Mouse (Mus musculus): ENCODE measurements around the gene Lsm14b.

Gene Lsm14b

GRCm38 (mm10) chr2:180024401-180025098, at the start of gene Lsm14b:
Gene Lsm14b (plus strand): TSS chr2:180024987.
- DNase-seq: peak; percentile 97

DNA sequence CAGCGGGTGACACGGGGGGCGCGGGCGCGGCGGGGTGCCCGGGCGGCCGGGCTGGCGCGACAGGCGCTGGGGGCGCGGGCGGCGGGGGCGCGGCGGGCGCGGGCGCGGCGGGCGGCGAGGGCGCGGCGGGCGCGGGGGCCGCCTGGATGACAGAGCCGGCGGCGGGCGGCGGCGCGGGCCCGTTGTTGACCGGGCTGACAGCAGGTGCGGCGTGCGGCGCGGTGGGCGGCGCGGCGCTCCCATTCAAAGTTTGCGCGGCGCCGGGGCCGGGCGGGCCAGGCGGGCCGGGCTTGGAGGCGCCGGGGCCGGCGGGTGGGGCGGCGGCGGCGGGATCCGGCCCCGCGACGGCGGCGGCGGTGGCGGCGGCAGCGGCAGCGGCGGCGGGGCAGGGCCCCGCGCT, 48.9 kb upstream of the Lsm14b start:
- DNase-seq: no peak

- no peak for DNase-seq
These were observed 48.5 kb upstream of the Lsm14b start for GRCm38 (mm10) chr2:179976295-179976627.

DNA sequence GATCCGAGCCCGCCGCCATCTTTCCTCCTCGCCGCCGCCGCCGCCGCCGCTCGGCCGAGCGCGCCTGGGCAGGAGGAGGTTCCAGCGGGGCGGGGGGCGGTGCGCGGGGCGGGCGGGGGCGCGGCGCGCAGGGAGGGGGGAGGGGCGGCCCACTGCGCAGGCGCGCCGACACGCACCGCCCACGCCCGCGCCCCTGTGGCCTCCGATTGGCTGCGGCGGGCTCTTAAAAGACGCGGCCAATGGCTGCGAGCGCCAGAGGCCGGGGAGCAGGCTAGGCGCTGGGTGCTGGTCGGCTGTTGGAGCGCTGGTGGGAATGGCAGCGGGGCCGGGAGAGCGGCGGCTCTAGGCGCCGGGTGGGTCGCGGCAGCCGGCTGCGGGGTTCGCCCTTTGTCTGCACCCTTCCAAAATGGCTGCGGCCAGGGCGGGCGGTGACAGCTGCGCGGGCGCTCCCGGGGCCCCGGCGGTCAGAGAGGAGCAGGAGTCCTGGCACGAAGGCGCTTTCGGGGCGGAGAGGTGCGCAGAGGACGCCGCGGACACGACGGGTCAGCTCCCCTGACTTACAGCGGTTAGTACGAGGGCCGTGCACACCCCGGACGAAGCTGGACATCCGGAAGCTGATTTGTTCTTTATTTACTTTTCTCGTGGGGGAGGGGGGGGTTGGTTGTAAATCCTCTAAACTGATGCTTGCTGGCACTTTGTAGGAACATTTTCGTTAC, 48.0 kb upstream of the Lsm14b start, which contains the start of gene Taf4:
TSS of gene Taf4 (minus strand) at position 19 of the 716 bp plus-strand sequence.
- DNase-seq: peak; percentile 80

- DNase-seq: no peak
These were observed 47.3 kb upstream of the Lsm14b start for GRCm38 (mm10) chr2:179977344-179978025.

- DNase-seq: no peak
These were observed 46.5 kb upstream of the Lsm14b start for GRCm38 (mm10) chr2:179978250-179978649.

- DNase-seq: no peak
These were observed 45.0 kb upstream of the Lsm14b start for GRCm38 (mm10) chr2:179979836-179980235.

GRCm38 (mm10) chr2:179980616-179981015, 44.2 kb upstream of the Lsm14b start:
- DNase-seq: no peak

DNA sequence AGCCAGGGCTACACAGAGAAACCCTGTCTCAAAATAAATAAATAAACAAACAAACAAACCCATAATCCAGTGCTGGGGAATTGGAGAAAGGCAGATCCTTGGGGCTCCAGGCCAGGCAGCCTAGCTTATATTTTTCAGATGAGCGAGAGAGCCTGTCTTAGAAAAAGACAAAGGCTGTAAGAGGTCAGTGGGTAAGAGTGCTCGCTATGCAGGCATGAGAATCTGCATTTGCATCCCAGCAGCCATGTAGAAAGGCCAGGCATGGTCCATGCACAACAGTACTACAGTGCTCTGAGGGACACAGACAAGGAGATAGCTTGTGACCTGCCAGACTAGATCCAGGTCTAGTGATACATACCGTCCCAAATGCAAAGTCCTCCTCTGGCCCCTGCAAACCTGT, 42.1 kb upstream of the Lsm14b start:
- DNase-seq: no peak

DNA sequence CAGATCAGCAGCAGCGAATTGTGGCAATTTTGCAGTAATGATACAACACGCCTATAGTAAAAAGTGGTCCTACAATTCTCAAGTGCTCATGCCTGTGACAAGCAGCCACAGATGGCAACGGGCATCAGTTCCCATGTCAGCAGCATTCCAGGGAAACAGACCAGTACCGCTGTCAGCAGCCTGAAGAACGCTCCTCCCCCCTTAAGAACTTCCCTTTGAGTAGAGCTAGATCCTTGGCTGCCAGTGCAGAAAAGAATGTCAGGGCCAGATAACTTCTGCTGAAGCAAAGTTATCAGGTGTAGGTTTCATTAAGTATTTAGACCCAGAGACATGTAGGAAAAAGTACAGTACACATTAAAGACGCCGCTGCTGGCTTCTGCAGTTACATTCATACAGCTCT, 40.0 kb upstream of the Lsm14b start:
- no peak for DNase-seq

DNA sequence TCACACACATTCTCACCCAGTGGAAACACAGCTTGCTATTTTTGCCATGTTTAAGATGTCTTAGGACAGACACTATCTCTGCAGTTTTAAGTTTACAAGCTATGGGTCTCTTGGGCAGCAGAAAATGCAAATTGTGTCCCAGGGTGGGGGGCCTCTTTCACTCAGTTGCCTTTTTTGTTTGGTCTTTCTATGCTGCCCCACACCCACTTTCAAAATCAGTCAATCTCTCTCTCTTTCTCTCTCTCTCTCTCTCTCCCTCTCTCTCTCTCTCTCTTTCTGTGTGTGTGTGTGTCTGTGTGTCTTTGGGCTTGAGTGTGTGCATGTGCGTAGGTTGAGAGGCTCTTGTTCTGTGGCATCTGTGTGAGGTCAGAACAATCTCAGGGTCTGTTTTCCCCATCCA, 39.1 kb upstream of the Lsm14b start:
- DNase-seq: no peak

GRCm38 (mm10) chr2:179986437-179987022, 38.3 kb upstream of the Lsm14b start:
- no peak for DNase-seq

- DNase-seq: no peak
These were observed 35.7 kb upstream of the Lsm14b start for GRCm38 (mm10) chr2:179989098-179989497.

- no peak for DNase-seq
These were observed 31.7 kb upstream of the Lsm14b start for GRCm38 (mm10) chr2:179993071-179993470.

DNA sequence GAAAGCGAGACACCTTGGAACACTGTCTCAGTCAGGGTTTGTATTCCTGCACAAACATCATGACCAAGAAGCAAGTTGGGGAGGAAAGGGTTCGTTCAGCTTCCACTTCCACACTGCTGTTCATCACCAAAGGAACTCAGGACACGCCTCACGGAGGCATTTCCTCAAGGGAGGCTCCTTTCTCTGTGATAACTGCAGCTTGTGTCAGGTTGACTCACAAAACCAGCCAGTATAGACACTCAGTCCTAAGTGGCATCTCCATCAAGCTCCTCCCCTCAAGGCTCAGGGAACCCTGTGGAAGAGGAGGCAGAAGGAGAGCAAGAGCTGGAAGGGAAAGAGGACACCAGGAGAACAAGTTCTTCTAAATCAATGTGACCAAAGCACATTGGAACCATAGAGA, 26.4 kb upstream of the Lsm14b start:
- DNase-seq: no peak

GRCm38 (mm10) chr2:180001635-180002034, 23.2 kb upstream of the Lsm14b start:
- no peak for DNase-seq

- DNase-seq: no peak
These were observed 19.0 kb upstream of the Lsm14b start for GRCm38 (mm10) chr2:180005656-180006351.

DNA sequence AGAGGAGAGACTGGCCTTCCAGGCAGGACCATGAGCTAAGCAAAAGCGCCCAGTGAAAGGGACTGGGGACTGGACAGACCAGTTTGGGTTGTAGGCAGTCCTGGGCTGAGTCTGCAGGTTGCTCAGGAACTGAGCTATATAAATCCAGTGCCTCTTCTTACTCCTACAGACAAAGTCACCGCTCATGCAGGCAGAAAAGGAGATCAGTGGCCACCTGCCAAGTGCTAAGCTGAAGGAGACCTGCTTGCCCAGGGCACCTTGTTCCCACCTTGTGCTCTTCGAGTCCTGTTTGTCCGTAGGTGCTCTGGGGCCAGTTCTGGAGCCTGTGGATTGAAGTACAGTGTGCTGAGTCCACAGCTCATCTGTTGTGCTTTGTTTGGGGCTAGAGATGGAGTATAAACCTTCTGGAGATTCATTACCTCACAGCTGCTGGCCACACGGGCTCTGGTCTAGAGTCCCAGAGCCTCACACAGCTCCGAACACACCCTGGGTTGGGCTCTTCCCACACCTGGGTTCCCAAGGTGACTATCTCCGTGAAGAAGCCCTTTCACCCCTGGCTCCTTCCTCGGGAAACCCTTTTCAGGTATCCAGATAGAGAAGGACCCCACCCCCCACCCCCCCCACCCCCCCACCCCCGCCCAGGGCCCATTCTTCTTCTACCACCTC, 18.3 kb upstream of the Lsm14b start:
- DNase-seq: no peak

DNA sequence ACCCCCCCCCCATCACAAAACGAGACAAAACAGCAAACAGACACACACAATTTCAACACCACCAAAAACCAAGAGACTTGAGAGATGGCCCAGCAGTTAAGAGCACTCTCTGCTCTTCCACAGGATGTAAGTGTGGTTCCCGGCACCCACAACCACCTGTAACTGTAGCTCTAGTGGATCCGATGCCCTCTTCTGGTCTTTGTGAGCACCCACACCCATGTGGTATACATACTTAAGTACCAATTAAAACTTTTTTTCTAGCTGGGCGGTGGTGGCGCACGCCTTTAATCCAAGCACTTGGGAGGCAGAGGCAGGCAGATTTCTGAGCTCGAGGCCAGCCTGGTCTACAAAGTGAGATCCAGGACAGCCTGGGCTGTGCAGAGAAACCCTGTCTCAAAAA, 14.1 kb upstream of the Lsm14b start:
- no peak for DNase-seq

DNA sequence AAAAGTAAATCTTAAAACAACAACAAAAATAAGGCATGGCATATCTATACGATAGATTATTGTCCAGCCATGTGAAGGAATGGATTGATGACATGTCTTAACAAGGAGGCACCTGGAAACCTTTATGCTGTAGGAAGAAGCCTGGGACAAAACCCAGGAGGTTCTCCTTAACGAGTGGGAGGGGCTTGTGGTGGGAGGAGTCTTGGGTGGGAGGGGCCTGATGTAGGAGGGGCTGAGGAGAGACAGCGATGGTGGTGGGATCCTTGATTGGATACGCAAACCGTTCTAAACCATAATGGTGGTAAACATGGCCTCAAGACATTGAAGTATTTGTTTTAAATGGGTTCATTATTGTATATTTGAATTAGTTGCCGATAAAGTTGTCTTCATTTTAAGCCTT, 13.4 kb upstream of the Lsm14b start:
- no peak for DNase-seq

GRCm38 (mm10) chr2:180013686-180014085, 11.1 kb upstream of the Lsm14b start:
- DNase-seq: no peak

GRCm38 (mm10) chr2:180017632-180018031, 7.2 kb upstream of the Lsm14b start:
- DNase-seq: no peak

All from lung, postnatal 36 days (tissue).